8 mouse cellular contexts compared by ENCODE assay signal in genomic region chr3:62341496-62342205, GRCm38 (mm10). TPM values are rescaled to one million over a fixed set of nuclear protein-coding genes. Genes with fewer than 3 reads are reported as not detected.
DNase-seq lines count a peak whose midpoint lies in the region; ATAC-seq and TF ChIP-seq lines count a peak whose summit lies in the region.
"Had no signal": no experiment of that assay in that cellular context is flagged by ENCODE, and none has a peak within 500 bp of the region (broad histone marks: within the 10 kb centered on the region; RNA-seq: fewer than 3 reads in every experiment).

No protein-coding gene starts in this region.

- H3K4me1 ChIP-seq in liver, adult 2 months (ENCODE audit: control insufficient read depth, insufficient read depth, low read length) = peaks cover 8% of the 10 kb centered on the region; the same call in 1 of the 2 replicates
- H3K4me1 ChIP-seq in liver, embryonic 12.5 days = 0 out of 2 replicates have a peak, but pooled peaks cover 4% of the 10 kb centered on the region
- H3K4me1 ChIP-seq in forebrain, embryonic 16.5 days (replicated peaks; ENCODE audit: control insufficient read depth, insufficient read depth, low read length) = peaks cover 13% of the 10 kb centered on the region
- H3K4me1 ChIP-seq in lung, embryonic 15.5 days = peaks cover 14% of the 10 kb centered on the region
- peaks cover 13% of the 10 kb centered on the region; the same call in 1 of the 2 replicates for H3K4me1 ChIP-seq in small intestine, adult 2 months (ENCODE audit: control insufficient read depth, insufficient read depth, insufficient read length, low read length)

- H3K79me2 ChIP-seq in liver, adult 2 months (ENCODE audit: control insufficient read depth, insufficient read depth, low read length) = peaks cover 10% of the 10 kb centered on the region; the same call in 1 of the 2 replicates

- H3K36me3 ChIP-seq in liver, adult 2 months (ENCODE audit: control insufficient read depth, insufficient read depth, low read length) = peaks cover 37% of the 10 kb centered on the region
- H3K36me3 ChIP-seq in liver, embryonic 12.5 days = no peaks in the 10 kb centered on the region
- no peaks in the 10 kb centered on the region for H3K36me3 ChIP-seq in forebrain, embryonic 16.5 days (ENCODE audit: control insufficient read depth, insufficient read depth)
- H3K36me3 ChIP-seq in lung, embryonic 15.5 days = peaks cover 12% of the 10 kb centered on the region; the same call in 1 of the 2 replicates
- peaks cover 7% of the 10 kb centered on the region for H3K36me3 ChIP-seq in small intestine, adult 2 months (ENCODE audit: control insufficient read depth, insufficient read depth, low read length)

- no peak overlapping the region for H3K4me2 ChIP-seq in liver, embryonic 12.5 days
- peak overlapping the region; percentile 86 for H3K4me2 ChIP-seq in forebrain, embryonic 16.5 days (ENCODE audit: low read length)
- peak overlapping the region; percentile 84 for H3K4me2 ChIP-seq in lung, embryonic 15.5 days

- 45% methylated on average over 3 of the region's 3 CpGs for WGBS in liver, adult 2 months
- 39% methylated on average over 3 of the region's 3 CpGs for WGBS in liver, embryonic 12.5 days (ENCODE audit: insufficient replicate concordance)
- WGBS in forebrain, embryonic 16.5 days = 22% methylated on average over 3 of the region's 3 CpGs
- WGBS in lung, embryonic 15.5 days = 50% methylated on average over 3 of the region's 3 CpGs
- 26% methylated on average over 3 of the region's 3 CpGs for WGBS in small intestine, adult 2 months

- peak overlapping the region; percentile 94 for H3K4me3 ChIP-seq in liver, adult 2 months (ENCODE audit: insufficient read depth, low read depth, low read length)
- H3K4me3 ChIP-seq in liver, embryonic 12.5 days = no peak overlapping the region
- peak overlapping the region; percentile 14; the same call in 1 of the 2 replicates for H3K4me3 ChIP-seq in forebrain, embryonic 16.5 days (replicated peaks; ENCODE audit: low read length)
- H3K4me3 ChIP-seq in lung, embryonic 15.5 days = peak overlapping the region; percentile 75
- H3K4me3 ChIP-seq in small intestine, adult 2 months (ENCODE audit: low read depth, low read length) = peak overlapping the region; percentile 28
- H3K4me3 ChIP-seq: megakaryocyte, embryonic 14.5 days had no signal

- ATAC-seq in liver, embryonic 12.5 days = no peak
- no peak for ATAC-seq in forebrain, embryonic 16.5 days
- no peak for ATAC-seq in lung, embryonic 15.5 days (ENCODE audit: borderline replicate concordance, extremely low read depth, low FRiP score, low TSS enrichment)

- DNase-seq in liver, adult 2 months (ENCODE audit: extremely low read depth, low read depth, low spot score) = peak; percentile 44
- DNase-seq in right cerebral cortex, postnatal 14 days = no peak
- DNase-seq in gastrocnemius, postnatal 25 days = no peak

- no peak overlapping the region for H3K27ac ChIP-seq in liver, adult 2 months (replicated peaks; ENCODE audit: insufficient read depth, low read depth, low read length)
- H3K27ac ChIP-seq in liver, embryonic 12.5 days = no peak overlapping the region
- H3K27ac ChIP-seq in forebrain, embryonic 16.5 days (ENCODE audit: low read length) = no peak overlapping the region
- no peak overlapping the region for H3K27ac ChIP-seq in lung, embryonic 15.5 days
- no peak overlapping the region for H3K27ac ChIP-seq in small intestine, adult 2 months (ENCODE audit: insufficient read depth, low read depth, low read length)

- no peaks in the 10 kb centered on the region for H3K9me3 ChIP-seq in liver, embryonic 12.5 days (replicated peaks)
- no peaks in the 10 kb centered on the region for H3K9me3 ChIP-seq in forebrain, embryonic 16.5 days (ENCODE audit: control insufficient read depth, low read length)
- no peaks in the 10 kb centered on the region for H3K9me3 ChIP-seq in lung, embryonic 15.5 days

- TF ChIP-seq POLR2A in liver, adult 2 months (IDR thresholded peaks at IDR 0.05; ENCODE audit: extremely low read depth, insufficient read depth, low read length) = no peak
- no peak for TF ChIP-seq POLR2A in small intestine, adult 2 months (IDR thresholded peaks at IDR 0.05; ENCODE audit: low read depth, low read length)

- no peak for TF ChIP-seq CTCF in liver, adult 2 months (IDR thresholded peaks at IDR 0.05; ENCODE audit: low read depth, low read length)
- TF ChIP-seq CTCF in small intestine, adult 2 months (IDR thresholded peaks at IDR 0.05; ENCODE audit: extremely low read depth, insufficient read length, insufficient replicate concordance, low read depth, low read length) = no peak

- H3K27me3 ChIP-seq in liver, adult 2 months (ENCODE audit: control insufficient read depth, insufficient read depth, low read length) = no peaks in the 10 kb centered on the region
- H3K27me3 ChIP-seq in liver, embryonic 12.5 days (replicated peaks) = peaks cover 54% of the 10 kb centered on the region
- H3K27me3 ChIP-seq in forebrain, embryonic 16.5 days (replicated peaks; ENCODE audit: control insufficient read depth, insufficient read depth, low read length) = no peaks in the 10 kb centered on the region
- H3K27me3 ChIP-seq in lung, embryonic 15.5 days = no peaks in the 10 kb centered on the region
- H3K27me3 ChIP-seq in small intestine, adult 2 months (ENCODE audit: control insufficient read depth, insufficient read depth, low read length) = no peaks in the 10 kb centered on the region

- no peak overlapping the region; the same call in 1 of the 2 replicates for H3K9ac ChIP-seq in liver, adult 2 months (ENCODE audit: low read depth, low read length)
- no peak overlapping the region for H3K9ac ChIP-seq in liver, embryonic 12.5 days
- no peak overlapping the region for H3K9ac ChIP-seq in forebrain, embryonic 16.5 days (replicated peaks; ENCODE audit: low read depth, low read length)
- H3K9ac ChIP-seq in lung, embryonic 15.5 days = no peak overlapping the region

RNA-seq across cellular contexts. Expression of gene Arhgef26, which starts 3.5 kb away (rescaled TPM):
- 23.6 and 29.2 TPM in 2 replicates for total RNA-seq in liver, adult 2 months (2014; rRNA removed)
- polyA plus RNA-seq in liver, adult 2 months (2012; rRNA removed) = 7.2 and 10.4 TPM in 2 replicates
- polyA plus RNA-seq in liver, embryonic 12.5 days (2016; fragmentation: Nextera tagmentation; extraction: Ambion mirVana) = 0.77 and 0.79 TPM in 2 replicates
- 15.6 and 18.1 TPM in 2 replicates for polyA plus RNA-seq in forebrain, embryonic 16.5 days (2015; fragmentation: Nextera tagmentation; extraction: Ambion mirVana)
- polyA plus RNA-seq in lung, embryonic 15.5 days (2015; fragmentation: Nextera tagmentation; extraction: Ambion mirVana) = 20.1 and 21.0 TPM in 2 replicates
- 9.3 and 14.2 TPM in 2 replicates for polyA plus RNA-seq in small intestine, adult 2 months (2012; rRNA removed)
- total RNA-seq in gastrocnemius, postnatal 25 days (2021) = 1 to 10 TPM; 1.0 to 1.8 TPM
